Mouse (Mus musculus): ENCODE results near the gene Nudcd3.
"Not testable (repeated sequence)": the region's sequence is repeated elsewhere in the genome, so short reads cannot be mapped to it uniquely, and the experiment has no call there.

Gene Nudcd3

DNA sequence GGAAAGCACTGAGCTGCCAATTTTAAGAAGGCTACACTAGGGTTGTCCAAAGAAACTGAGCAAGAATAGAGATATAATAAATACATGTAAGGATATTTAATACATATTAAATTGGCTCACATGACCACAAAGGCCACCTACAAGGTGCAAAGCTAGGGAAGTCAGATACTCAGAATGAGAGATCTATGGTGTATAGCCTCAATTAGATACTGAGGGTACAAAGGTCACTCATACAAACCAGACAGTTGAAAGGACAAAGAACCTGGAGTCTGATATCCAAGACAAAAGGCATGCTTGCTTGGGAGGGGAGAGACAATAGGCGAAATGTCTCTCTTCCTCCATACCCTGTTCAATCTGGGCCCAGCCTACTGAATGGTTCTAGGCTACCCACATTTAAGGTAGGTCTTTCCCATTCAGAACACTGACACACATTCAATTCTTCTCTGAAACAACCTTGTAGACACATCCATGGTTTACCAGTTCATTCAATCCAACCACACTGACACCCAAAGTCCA is 76.6 kb downstream of the Nudcd3 start:
- no peak for DNase-seq (ENCODE audit: low spot score)

GRCm38 (mm10) chr11:6122631-6123030 is 77.6 kb downstream of the Nudcd3 start:
- DNase-seq (ENCODE audit: low spot score) = no peak

DNA sequence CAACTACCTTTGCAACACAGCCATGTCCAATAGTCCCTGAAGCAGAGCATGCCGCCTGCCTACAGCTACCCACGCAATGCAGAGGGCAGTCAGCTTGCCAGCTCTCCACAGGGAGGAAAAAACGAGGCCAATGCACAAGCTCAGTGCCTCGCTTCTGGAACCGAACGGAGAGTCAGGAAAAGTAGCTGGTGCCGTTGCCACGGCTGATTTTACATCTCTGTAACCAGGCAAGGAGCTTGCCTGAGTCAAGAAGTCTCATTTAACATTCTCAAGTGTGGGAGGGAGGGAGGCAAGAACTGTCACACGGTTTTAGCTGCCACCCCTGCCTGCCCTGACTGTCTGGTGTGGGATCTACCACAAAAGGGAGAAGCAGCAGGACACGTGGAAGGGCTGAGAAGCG is 79.6 kb downstream of the Nudcd3 start:
- DNase-seq (ENCODE audit: low spot score) = no peak

DNA sequence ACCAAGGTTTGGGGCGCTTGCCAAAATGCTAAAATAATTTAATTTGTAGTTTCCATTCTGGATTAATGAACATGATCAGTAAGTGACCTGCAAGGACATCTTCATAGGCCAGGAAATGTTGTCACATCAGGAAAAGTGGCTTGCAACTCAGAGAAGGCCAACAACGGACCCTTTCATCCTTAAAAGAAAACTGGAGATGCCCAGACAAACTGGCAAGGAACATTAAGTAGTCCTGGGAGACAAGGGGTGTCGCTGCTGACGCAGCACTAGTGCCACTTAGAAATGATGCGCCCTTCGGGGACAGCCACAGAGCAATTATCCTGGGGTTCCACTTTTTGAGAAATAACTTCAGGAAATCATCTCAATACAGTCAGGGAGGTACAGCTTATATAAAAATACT is 80.2 kb downstream of the Nudcd3 start:
- no peak for DNase-seq (ENCODE audit: low spot score)

- DNase-seq (ENCODE audit: low spot score) = no peak
Observed at GRCm38 (mm10) chr11:6119312-6119711, 80.9 kb downstream of the Nudcd3 start.

DNA sequence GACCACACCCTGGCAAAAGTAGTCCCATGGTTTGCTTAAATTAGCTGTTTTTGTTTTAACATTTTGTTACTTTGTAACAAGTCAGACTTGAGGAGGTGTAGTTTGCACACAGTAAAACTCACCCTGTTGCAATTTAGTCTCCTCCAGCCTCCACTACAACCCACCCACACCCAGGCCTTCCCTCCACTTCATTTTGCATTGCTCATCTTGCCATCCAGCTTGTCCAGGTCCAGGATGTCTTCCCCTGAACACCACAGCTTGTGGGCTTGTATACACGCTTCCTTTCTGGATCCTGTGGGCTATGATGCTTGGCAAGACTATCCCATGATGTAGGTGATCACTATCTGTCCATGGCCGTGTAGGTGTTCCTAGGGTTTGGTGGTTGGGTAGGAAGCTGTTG is 82.3 kb downstream of the Nudcd3 start:
- DNase-seq (ENCODE audit: low spot score) = no peak

GRCm38 (mm10) chr11:6111734-6112484 is 88.3 kb downstream of the Nudcd3 start:
- DNase-seq (ENCODE audit: low spot score) = no peak

DNA sequence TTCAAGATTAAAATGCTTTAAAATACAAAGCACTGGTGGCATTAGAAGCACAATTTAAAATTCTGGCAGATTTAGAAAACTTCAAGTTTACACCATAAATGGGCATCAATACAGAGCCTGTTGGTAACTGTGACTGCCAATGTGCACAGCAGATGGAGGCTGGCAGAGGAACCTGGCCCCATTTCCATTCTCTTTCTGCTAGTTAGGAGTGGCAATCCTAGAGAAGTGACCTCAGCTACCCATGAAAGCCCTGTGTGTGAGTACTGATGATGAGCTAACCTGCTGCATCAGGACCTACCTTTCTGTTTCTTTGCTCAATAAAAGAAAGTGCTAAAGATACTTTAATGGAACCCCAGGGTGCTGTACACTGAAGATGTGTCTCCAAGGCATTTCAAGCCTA is 90.2 kb downstream of the Nudcd3 start:
- no peak for DNase-seq (ENCODE audit: low spot score)

DNA sequence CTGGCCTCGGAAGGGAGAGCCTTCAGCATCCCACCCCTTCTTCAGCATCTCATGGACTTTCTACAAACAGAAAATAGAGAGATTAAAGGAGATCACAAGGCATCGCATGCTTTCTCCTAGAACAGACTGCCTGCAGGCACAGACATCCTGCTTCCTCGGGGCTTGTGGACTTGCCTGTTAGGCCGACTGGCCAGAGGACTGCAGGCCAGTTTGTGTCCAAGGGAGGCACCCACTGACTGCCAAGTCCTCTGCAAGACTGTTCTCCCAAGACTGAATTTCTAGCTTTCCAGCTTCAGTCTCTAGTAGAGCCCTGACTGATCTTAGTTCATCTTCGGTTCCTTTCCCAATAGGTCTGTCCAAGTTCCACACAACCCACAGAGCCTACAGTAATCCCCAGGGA is 91.9 kb downstream of the Nudcd3 start:
- no peak for DNase-seq (ENCODE audit: low spot score)

DNA sequence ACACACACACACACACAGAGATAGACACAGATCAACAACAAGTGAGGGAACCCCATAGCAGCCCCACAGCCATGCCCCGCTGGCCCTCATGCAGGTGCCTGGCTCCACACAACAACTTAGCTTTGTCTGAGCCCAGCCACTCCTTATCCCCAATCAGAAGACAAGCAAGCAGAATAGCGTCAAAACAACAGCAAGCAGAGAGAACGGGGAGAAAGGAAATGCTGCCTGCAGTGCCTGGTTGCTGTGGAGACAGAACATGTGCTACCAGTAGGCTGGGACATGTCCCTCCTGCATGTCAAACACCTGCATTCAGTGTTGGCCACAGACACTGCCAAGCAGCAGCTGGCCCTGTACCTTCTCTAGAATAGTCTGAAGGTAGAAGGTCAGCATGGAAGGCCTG is 92.5 kb downstream of the Nudcd3 start:
- DNase-seq (ENCODE audit: low spot score) = no peak

- DNase-seq (ENCODE audit: low spot score) = no peak
Observed at GRCm38 (mm10) chr11:6104734-6105133, 95.5 kb downstream of the Nudcd3 start.

- DNase-seq (ENCODE audit: low spot score) = not testable (repeated sequence)
Observed at GRCm38 (mm10) chr11:6096637-6097036, 103.6 kb downstream of the Nudcd3 start.

DNA sequence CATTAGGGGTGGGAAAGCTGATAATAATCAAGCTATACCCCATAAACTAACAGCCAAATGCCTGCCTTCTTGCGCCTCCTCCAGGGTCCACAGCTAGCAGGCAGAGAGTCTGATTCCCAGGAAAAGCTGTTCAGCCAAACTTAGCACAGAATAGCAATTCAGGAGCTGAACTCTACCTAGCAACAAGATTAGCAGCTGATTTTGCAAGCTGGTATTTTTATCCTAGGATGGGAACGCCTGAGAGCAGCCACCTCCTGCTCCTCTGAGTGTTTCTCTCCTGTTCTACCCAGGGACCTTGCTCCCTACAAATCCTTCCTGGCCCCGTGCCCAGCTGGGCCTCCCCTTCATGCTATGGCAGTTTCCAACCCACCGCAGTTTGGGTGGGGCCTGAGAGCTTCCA is 113.2 kb downstream of the Nudcd3 start:
- no peak for DNase-seq (ENCODE audit: low spot score)

DNA sequence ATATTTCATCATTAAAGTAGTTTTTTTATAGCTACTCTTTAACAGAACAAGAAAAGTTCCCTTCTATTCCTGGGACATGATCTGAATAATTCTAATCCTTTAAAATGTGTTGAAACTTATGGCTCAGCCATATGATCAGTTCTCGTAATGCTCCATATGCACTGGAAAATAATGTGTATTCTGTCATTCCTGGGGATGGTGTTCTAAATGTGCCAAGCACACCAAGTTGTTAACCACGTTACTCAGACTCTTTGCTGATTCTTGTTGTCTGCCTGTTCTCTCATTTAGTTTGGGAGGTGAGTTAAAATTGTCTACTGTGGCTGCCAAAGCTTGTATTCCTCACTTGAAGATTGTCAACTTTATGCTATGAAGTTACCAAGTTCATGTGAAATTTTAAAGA is 121.5 kb downstream of the Nudcd3 start:
- no peak for DNase-seq (ENCODE audit: low spot score)

GRCm38 (mm10) chr11:6075618-6076066 is 124.6 kb downstream of the Nudcd3 start:
- DNase-seq (ENCODE audit: low spot score) = no peak

DNA sequence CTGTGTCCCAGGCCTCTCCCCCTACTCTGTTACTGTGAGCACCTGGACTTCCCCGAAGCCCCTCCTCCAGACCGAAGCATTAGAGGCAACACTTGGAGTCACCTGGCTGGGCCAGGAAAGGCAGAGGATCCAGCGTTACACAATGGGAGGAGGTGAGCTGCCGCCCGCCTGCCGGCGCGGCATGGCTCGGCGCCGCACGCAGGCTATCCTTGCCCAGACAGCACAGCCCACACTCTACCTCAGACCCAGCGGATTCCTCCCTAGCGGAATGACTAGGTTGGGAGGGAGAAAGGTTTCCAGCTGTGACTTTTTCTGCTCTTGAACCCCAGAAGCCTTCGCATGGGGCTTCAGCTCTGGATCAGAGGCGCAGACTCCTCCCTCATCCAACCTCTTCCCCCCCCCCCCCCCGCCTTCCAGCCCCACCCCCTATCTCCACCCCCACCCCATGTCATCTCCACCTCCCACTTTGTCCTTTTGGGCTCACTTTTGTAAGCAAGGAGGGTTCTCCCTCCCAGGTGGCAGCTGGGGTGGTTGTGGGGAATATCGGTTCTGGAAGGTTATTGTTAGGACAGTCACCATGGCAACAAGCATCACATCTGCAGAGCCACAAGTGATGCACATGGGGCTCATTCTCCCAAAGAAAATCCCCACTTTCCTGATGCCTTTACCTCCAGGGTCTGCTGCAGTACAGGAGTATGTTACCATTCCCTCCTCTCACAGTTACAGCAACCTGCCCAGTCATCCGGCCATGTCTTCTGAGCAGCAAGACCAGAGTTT is 131.8 kb downstream of the Nudcd3 start:
- DNase-seq (ENCODE audit: low spot score) = no peak

GRCm38 (mm10) chr11:6067160-6067559 is 133.1 kb downstream of the Nudcd3 start:
- no peak for DNase-seq (ENCODE audit: low spot score)

GRCm38 (mm10) chr11:6066176-6066575 is 134.0 kb downstream of the Nudcd3 start, which contains the start of gene Camk2b:
Camk2b (minus strand) TSS chr11:6066362.
- DNase-seq (ENCODE audit: low spot score) = no peak

DNA sequence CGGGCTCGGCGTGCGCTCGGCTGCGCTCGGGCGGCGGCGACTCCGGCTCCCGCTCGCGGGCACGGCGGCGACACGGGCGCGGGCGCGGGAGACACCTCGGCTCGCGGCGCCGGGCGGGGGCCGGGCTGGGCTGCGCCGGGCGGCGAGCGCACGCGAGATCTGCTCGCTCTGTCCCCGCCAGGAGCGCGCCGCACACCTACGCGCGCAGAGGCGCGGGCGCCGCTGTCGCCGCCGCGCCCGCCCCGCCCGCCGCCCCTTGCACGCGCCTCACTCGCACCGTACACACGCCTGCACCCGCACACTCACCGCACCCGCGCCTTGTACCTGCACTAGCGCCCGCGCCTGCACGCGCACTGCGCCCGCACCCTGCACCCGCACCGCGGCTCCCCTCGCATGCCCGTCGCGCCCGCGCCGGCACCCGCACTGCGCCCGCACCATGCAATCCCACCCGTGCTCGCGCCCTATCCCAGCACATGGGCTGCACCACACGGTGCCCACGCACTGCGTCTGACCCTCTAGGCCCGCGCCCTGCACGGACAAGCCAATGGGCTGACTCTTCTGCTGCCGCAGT is 134.6 kb downstream of the Nudcd3 start:
- DNase-seq (ENCODE audit: low spot score) = no peak

DNA sequence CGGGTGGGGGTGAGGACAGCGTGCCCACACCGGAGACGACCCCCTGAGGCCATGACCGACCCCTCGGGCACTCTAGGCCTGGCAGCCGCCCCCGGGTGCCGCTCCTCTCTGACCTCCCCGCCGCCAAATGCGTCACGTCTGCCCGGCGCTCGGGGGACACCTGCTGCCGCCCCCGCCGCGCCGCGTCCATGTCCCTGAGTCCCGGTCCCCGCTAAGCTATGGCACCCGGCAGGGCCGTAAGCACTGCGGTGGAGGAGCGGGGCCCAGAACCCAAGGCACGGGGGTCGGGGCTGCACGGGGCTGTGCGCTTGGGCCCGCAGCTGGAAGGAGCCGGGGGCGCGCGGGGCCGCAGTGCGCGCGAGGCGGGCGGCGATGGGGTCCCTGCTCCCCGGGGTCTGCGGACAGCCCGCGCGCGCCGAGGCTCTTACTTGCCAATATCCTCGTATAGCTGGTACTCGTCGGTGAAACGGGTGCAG is 135.1 kb downstream of the Nudcd3 start:
- DNase-seq (ENCODE audit: low spot score) = no peak

GRCm38 (mm10) chr11:6064215-6065045 is 135.8 kb downstream of the Nudcd3 start:
- no peak for DNase-seq (ENCODE audit: low spot score)
